Mouse (Mus musculus) thymus, postnatal 36 days (tissue): Measurements from ENCODE around the gene Ppif.

Experiments used
- DNase-seq, 2 experiments: peaks; one replicate each; pipeline ENCODE4 v3.0.0; 2022; ENCODE audit warnings: mixed read lengths in 2 of 2

The Ppif gene

DNA sequence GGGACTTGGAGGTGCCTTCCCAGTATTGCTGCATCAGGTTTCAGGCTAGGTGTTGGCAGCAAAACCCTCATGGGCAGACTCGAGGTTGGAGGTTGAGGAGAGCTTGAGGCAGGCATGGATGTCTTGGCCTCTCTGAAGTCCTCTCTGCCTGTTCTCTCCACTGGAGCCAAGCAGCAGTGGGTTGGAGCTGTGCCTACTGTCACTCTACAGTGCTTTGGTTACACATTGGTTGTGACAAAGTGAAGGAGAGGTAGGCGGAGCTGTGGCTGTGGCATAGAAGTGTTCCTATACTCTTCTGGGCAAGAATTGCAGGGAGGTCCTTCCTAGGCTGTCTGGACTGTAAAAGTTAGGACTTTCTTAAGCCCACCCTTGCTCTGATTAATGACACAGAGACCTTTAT, 2.4 kb downstream of the Ppif start:
- DNase-seq = no peak

DNA sequence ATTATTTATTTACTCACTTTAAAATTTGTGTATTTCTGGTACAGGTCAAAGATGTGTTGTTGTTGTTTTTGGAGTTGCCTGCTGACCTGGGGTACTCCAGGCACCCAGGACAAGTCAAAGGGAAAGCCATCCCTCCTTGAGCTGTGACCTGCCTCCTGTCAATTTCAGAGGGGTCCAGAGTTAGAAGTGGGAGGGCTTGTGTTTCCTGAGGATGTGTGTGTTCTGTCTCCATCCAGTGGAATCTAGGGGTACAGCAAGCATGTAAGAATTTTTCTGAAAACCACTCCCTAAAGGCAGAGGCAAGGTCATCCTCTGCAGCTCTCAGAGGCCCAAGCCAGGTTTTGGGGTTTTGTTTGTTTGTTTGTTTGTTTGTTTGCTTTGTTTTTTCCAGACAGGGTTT, 8.0 kb downstream of the Ppif start:
- DNase-seq = no peak

DNA sequence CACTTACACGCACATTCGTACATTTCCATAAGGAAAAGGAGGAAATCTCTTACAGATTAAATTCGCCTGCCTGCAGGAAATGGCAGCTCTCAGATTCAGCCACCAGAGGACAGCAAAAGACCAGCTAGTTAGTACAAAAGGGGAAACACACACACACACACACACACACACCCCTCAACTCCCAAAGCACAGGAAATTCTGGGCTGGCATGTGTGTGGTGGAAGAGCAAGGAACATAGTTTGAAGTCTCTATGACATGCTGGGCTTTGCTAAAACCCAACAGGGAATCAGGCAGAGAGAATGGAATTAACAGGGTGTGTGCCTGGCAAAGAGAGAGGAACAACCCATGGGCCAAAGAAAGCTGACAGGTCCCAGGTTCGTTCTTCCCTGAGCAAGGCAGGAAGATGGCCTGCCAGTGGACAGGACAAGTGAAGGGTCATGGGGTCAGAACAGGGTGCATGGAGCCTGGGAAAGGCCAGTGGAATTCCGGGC, 13.8 kb downstream of the Ppif start:
- peak; percentile 65 to 70 for DNase-seq

DNA sequence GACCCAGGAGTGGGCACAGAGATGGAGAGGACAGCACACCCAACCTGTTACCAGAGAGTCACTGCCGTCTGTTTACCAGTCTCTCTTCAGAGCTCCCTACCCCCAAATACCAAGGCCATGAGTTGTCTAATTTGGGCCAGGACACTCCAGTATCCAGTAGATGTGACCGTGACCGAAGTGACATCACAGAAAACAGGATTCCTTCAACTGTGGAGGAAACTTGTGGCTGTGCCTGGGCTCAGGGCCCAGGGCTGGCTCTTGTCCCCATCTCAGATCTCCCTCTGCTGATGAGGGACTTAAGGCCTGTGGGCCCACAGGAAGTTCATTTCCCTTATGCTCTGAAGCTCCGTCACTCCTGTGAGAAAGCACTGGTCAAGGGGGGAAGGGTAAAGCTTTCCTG, 14.5 kb downstream of the Ppif start:
- peak in 1 of 2 experiments; percentile 24 for DNase-seq

DNA sequence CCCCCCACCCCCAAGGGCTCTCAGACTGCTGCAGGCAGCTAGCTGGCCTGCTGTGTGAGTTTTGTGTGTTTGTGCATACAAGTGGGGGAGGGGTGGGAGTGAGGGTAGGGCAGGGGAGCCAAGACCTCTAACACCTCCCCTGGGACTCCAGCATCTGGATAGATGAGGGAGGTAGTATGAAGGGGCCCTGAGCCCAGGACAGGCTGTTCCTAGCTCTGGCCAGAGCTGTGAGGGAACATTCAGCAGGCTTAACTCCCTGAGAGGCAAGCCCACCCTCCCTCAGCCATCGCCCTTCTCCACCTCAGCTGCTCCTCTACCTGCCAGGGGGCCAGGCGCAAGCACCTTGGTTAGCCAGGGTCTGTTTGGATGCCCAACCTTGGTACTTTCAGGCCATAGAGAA, 15.0 kb downstream of the Ppif start:
- peak in 1 of 2 experiments; percentile 11 for DNase-seq

DNA sequence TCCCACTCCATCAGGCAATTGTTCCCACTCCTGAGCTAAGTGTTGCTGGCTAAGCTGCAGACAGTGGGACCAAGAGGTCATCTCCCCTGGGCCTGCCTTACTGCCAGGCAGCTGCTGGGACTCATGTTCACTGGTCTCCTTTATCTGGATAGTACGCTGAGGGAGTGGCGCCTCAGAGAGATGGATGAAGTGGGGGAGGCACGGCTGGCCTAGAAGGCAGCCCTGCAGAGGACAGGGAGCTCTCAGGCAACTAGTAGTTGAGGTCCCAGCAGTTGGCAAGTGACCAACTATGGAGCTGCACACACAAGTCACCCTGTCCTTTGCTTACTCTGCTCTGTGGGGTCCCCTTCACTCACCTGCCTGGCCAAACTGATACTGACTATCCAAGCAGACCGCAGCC, 16.1 kb downstream of the Ppif start:
- DNase-seq = peak in 1 of 2 experiments; percentile 3

DNA sequence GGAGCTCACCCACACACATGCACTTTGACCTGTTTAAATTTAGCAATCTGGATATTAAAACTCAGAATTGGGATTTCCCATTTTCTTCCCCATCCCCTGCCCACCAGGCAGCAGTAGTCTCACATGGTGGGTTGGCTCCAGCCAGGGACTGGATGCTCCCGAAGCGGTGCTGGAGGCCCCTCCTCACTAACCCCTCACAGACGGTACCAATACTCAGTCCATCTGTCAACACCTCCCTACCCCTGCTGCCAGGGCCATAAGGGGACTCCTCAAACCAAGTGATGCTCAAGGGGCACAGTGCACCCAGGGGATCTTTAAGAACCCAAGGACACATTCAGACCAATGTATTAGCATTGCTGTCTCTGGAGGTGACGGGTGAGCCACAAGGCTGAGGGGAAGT, 16.7 kb downstream of the Ppif start:
- DNase-seq = no peak

DNA sequence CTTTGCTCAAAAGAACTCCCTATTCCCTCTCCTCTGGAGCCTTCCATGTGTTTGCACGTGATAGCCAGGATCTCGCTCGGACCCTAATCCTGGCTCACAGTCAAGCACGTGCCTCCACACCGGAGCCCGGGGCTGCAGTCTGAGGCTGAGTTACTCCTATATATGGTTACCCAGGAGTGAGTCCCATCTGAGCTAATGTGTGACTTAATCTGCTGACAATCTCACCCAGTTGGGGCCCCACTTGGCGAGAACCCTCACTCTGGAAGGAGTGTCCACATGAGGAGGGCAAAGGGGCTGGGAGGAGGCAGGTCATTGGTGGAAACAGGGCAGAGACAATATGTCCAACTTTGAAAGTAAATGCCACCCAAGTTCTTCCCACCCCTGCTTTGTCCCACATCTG, 17.2 kb downstream of the Ppif start:
- DNase-seq = no peak

DNA sequence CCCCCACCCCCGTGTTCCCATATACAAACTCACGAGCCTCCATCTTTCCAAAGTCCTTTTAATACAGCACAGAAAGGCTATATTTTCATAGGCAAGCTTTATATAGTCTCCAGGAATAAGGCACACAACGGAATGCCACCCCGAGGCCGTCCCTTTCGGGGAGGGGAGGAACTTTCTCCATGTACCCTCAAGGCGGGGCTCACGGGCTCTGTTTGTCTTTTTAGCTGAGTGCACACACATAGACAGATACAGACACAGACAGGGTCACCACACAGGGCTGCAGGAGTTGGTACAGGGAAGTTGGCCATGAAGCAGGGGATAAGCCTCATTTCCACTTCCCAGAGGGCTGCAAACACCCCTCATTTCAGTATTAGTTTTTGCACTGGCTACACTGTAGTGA, 17.6 kb downstream of the Ppif start:
- DNase-seq = no peak

DNA sequence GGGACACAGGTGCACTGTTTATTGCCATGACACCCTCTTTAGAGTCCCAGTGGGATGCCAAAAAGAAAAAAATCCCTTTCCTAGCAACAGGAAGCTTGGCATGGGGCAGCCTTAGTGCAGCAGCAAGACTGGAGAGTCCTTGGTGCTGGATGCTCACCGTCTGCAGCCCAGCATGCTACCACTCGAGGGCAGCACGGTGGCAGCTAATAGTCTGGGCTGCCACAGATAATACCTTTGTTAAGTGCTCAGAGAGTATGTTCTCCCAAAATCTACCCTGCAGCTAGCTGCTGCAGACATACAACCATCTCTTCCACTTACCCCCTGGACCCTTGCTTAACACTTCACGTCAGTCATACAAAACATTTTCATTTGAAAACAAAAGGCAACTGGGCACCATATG, 19.5 kb downstream of the Ppif start:
- peak; percentile 51 to 53 for DNase-seq

DNA sequence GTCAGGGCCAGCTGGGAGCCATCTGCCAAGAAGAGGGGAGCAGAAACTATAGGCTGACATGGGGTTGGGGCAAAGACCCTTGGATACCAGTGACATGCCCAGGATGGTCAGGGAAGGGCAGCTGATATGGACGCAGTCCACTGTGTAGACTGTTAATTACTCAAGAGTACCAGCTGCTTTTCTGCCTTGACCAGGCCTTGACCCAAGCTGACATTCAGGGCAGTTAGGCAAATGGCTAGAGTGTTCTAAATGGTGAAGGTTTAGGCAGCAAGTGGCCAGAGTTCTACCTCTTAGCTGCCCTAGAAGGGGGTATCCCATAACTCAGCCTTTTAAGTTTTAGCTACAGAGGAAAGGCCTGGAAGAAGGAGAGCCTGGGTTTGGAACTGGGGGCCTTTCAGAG, 22.6 kb downstream of the Ppif start:
- DNase-seq = no peak

DNA sequence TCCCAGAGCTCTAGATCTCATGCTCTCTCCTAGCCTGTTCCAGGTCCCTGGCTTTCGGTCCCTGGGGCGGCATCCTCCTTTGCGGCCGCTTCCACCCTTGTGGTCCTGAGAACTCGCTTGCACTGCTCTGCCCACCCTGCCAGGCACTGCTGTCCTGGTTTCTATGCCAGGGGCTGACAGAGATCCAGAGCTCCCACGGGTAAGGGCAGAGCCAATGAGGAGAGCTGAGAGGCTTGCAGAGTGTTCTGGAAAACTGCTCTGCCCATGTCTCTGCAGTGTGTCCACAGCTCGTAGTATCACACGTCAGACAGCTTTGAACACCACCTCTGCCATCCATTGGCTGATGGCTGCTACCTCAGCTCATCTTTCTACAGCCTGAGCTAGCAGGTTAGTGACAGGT, 23.8 kb downstream of the Ppif start:
- peak in 1 of 2 experiments; percentile 40 for DNase-seq

DNA sequence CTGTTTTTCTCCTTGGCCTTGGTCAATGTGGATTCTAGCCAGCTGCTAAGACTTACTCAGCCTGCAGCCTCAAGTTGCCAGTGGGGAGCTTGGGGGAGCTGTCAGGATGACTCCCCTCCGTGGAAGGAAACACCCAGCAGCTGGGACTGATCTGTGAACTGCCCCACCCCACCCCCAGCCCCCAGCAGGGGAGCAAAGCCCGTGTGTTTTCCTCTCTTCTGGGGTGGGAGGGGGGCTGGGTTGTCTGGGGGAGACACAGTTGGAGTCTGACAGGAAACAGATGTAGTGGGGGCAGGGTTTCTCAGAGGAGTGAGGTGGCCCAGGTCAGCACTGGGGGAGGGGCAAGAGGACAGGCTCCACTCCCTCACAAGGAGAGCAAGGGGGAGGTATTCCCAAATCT, 24.5 kb downstream of the Ppif start:
- DNase-seq = peak; percentile 73 to 88

DNA sequence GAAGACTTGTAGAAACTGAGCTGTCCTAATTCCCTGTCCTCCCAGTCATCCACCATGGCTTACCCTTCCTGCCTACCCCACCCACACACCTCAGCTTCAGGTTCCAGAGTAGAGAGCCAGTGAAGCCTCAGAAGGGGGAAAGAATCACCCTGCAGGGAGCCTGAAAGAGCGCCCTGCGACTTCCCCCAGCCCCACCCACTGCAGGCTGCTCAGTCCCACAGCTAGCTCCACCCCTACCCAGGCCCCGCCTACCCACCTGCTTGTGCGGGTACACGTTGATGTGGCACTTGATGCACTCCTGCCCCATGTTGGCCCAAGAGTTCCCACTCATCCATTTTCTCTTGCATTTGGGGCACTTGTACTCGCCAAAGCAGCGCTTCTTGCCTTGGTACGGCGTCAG, 25.4 kb downstream of the Ppif start:
- DNase-seq = peak; percentile 93 to 97

DNA sequence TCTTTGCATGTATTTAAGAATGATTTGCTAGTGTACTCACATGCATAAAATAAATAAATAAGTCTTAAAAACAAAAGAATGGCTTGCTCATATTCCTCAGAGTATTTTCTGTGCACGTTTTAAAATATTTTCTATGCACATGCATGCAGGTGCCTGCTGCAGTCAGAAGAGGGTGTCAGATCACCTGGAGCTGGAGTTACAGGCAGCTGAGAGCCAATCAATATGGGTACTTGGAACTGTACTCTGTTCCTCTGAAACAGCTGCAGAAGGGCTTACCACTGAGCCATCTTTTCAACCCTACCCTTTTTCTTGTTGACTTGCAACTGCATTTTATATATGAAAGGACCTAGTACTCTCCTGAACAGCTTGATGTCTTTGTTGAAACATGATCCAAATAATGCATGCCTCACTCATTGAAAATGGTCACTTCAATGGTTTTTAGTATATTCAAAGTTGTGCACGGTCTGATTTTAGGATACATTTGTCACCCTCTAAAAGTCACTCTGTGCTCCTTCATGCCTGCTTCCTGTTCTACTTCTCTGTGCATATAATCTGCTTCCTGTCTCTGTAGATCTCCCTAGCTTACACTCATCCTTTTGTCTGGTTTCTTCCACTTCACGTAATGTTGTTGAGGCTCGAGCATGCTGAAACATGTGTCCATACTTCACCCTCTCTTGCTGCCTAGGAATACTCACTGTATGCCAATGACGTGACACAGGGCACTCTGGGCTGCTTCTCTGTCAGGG, 27.2 kb downstream of the Ppif start:
- peak in 1 of 2 experiments; percentile 56 for DNase-seq

DNA sequence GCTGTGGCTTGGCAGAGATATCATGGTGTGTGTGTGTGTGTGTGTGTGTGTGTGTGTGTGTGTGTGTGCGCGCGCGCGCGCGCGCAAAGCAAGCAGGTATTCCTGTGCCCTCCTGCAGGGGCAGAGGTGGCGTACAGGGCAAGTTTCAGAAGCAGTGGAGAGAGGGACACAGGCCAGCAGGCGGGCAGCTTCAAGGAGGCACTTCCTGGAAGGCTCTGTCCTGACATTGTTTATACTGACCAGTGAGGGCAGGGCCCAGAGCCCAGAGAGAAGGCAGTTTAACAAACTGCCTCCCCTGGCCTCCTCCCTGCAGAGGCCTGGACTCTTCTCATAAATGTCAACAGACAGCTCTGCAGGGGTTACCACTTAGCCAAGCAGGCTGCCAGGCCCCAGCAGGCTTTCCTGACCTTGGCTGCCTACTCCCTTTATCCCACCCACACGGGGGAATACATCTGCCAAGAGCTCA, 31.1 kb downstream of the Ppif start:
- DNase-seq = no peak

DNA sequence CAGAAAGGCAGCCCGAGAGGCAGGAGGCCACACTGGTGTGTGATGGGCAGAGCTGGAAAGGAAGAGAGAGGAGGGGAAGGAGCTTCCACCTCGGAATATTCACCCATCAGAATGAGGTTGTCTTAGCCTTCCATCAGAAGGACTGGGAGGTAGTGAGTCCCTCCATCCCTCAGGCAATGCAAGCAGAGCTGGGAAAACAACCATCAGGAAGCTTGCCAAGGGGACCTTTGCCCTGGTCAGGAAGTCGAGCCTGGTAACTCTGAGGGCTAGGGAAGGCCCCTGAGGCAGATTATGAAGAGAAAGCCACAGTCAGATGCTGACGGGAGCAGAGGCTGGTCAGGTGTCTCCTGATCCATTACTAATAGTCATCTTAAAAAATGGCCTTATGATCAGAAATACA, 31.7 kb downstream of the Ppif start:
- DNase-seq = no peak

DNA sequence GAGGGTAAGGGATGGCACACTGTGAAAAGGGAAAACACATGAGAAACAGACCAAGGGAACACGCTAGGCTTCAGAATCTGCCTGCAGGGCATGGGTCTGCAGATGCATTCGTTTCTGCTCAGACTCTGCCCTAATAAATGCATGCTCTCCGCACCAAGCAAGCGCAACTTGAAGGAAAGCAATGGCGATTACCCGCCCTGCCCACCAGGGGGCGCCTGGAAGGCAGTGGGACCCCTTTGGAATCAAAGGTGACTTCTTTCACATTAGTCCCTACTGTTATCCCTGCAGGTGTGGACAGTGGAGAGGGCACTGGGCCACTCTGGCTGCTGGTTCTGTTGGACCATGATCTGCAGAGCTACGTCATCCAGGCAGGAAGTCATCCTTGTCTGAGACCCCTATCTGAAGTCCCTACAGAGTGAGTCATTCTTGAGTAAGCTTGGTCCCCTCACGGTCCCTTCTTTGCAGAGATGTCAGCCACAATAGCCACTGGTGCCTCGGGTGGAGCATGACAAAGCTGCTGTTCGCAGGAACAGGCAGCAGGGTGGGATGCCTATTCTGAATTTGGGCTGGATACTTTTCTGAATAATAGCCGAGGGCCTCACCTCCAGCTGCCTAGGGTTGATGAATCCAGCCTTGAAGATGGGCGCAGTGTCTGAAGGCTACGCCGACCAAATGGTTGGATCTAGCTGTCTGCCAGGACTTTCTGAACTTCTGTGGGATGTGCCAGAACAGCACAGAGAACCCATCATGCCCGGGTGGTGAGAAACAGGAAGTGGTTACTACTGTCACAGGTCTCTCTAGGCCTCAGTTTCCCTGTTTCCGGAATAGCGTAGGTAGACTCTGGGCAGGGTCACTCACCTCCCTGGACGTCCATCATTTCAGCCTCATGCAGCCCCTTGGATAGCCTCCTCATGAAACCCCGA, 32.5 kb downstream of the Ppif start:
- DNase-seq = peak; percentile 65 to 68

DNA sequence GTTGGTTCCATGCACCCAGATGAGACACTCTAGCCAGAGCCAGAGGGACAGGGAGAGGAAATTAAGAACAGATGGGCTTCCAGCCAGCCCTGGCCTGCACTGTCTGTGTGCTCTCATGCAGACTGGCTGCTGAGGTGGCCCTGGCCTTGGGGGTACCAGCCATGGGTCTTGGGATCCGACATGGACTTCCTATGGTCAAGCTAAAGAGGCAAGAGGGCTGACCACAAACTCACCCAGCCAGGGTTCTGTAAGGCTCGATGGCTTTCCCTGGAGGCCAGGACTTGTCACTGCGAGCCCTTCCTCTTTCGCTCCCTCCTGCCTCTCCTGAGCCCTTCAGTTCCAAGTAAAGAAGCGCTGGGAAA, 33.2 kb downstream of the Ppif start:
- no peak for DNase-seq

DNA sequence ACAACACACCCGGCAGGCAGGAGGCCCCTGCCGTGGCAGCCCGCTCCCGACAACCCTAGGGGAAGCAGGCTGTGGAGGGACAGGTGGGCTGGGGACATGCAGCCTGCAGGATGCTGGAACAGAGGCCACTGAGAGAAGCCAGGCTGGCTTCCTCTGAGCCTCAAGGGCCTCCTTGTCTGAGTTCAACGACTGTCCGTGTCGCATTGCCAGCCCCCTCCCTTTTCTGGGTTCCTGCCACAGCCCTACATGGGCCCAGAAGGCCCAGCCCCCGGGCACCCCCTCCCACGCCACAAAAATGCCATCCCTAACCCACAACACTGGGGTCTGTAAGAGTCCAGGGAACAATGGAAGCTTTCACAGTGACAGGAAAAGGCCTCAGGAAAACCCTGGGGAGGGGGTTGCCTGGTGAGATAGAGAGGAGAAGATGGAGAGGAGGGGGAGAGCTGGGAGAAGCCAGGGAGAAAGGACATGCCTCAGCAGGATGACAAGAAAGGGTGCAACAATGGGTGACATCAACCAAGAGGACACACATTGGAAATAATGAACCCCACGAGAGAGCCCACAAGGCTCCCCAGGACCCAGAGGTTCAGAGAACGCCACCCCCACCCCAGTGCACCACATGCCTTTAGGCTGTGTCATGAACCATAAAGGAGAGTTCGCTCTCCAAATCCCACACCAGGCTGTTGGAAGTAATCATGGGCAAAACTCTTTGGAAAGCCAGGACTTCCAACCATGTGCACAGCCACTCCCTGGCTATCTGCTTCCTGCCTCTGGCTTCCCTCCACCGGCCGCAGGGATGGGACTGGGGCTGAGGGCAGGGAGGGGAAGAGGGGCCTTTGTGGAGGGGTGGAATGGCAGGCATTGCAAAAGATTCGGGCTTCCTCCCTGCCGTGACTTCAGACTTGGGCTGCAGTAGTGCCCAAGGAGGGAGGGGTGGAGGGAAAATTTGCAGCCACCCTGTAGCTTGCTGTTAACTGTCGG, 41.1 kb downstream of the Ppif start:
- DNase-seq = no peak

DNA sequence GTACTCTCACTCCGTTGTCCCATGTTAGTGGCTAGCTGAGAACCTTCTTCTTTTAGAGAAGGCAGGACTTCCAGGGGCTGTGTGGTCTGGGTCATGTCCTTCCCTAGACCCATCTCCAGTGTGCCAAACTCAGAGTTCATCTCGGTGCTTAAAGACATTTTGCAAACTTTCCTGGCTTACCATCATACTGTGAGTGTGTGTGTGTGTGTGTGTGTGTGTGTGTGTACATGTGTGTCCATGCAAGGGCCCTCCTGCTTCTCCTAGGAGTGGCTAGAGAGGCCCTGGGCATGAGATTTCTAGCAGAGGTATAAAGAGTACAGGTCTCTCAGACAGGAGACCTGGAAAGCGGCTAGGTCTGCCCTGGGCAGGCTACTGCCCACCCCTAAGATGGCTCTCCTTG, 42.2 kb downstream of the Ppif start:
- no peak for DNase-seq

DNA sequence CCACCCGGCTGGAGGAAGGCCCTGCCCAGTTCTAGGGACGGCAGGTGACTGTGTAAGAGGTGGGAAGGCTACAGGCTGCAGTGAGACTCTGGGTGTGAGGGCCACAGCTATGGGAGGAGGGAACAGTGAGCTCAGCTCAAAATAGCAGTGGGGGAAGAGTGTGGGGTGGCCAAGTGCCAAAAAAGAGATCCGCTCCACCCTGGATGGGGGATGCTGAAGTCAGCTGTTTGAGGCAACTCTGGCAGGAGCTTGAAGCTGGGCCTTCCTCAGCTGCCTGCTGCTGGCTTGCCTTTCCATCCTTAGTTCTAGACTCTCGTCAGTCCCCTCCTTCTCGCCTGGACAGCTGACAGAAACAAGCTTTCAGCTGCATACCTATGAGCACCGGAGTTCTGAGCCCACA, 42.6 kb downstream of the Ppif start:
- no peak for DNase-seq

DNA sequence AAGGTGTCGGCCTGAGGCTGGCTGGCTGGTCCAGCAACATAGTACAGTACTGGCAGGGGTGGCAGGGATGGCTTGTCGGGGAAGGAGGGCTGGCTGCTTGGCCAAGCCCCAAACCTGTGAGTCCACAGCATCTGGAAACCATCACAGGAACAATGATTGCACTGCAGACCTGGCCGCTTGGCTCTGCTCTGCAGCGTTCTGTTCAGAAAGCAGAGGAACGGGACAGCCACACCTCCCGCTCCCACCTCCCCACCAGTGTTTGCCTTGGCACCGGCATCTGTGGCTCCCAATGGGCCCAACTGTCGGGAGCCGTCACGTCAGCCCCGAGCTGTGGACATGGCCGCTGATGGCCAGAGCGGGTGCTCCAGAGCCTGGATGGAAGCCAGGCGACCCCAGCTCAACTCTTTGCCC, 44.6 kb downstream of the Ppif start:
- no peak for DNase-seq
